Mouse (Mus musculus) adrenal gland, postnatal 4 days (tissue): ENCODE data around the gene Znrf1. TPM values are rescaled to one million over a fixed set of nuclear protein-coding genes. Genes with fewer than 3 reads are reported as not detected.
"Not testable (repeated sequence)": the region's sequence is repeated elsewhere in the genome, so short reads cannot be mapped to it uniquely, and the experiment has no call there.

Experiments
- DNase-seq, 2 experiments: peaks; one replicate each; pipeline ENCODE4 v3.0.0; 2021 to 2022; ENCODE audit warnings: low spot score in 2 of 2, mixed read lengths in 2 of 2
- long read RNA-seq, 2 experiments: library from polyadenylated mRNA; stranded (forward); transcript quantifications; one replicate each; pipeline ENCODE4 v2.0.0; 2021
- total RNA-seq, 2 experiments: library from RNA; stranded (reverse); gene quantifications; 2 replicates each; pipeline ENCODE4 v1.2.3; 2021

Gene Znrf1
- total RNA-seq: 10 to 100 TPM; 69.8 to 76.9 TPM
- long read RNA-seq, experiment 1, full-length matches to known transcripts: 39 of 46 reads
- long read RNA-seq, experiment 1, partial matches to known transcripts: 1 of 46 reads
- long read RNA-seq, experiment 1, other reads (novel, unspliced or antisense): 6 of 46 reads
- long read RNA-seq, experiment 2, full-length matches to known transcripts: 48 of 65 reads
- long read RNA-seq, experiment 2, partial matches to known transcripts: 2 of 65 reads
- long read RNA-seq, experiment 2, other reads (novel, unspliced or antisense): 15 of 65 reads

DNA sequence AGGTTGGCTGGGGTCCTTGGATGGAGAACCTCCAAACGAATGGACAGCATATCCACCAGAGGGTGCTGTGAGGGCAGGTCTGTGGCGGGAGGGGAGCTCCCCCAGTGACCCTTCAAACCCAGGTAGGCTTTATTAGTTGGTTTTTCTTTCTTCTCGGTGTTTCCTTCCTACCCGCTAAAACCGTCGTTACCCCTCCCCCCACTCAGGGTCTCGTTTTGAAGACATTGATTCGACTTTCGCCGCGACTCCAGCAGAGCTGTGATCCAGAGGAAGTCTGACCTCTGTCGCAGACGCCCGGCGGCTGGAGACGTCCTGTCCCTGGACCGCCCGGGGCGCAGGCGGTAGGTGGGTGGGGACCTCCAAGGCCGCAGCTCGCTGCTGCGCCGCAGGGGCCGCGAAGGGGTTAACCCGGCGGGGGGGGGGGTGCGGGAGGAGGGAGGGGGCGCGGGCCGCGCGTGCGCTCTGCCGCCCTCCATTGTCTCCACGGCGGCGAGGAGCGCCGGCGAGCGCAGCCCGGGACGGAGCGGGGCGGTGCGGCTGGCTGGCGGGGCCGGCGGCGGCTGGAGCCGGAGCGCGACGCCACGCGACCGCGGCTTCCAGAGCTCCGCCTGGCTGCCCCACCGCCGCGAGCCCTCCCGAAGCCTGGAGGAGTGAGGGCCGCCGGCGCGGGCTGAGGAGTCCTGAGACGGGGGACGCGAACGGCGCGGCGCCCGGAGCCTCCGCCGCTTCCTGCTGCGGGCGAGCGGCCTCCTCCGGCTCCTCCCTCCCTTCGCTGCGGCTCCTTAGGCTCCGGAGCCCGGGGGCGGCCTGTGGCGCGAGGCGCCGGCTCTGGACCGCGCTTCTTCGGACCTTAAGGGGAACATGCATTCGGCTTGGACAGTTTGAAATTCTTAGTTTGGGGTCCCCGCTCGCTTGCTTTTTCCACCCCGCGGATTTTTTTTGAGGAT lies at the start of gene Znrf1:
TSS of gene Znrf1 (plus strand) at position 67 of the 947 bp plus-strand sequence.
- DNase-seq: peak; percentile 49 to 60

DNA sequence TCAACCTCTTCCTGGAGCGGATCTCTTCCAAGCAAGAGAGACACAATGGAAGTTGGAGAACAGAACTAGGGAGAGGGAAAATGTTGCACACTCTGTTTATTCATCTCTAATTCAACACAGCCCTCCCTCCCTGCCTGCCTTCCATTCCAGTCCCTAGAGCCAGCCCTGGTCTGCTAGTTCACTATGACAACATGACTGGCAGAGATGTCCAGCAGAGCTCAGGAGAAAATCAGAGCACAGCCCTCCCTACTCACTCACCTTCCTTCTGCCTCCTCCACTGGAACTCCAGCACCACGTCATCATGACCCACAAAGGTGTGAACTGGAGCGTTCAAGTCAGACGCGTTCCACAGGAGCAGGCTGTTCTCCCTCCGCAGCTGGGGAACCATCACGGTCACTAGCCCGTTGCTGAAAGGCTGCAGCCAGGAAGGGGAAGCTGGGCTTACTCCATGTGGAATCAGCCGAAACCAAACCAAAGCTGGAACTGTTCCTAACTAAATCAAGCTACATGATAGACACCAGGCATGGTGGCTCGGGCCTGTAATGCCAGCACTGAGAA lies 45.8 kb upstream of the Znrf1 start:
- no peak for DNase-seq

DNA sequence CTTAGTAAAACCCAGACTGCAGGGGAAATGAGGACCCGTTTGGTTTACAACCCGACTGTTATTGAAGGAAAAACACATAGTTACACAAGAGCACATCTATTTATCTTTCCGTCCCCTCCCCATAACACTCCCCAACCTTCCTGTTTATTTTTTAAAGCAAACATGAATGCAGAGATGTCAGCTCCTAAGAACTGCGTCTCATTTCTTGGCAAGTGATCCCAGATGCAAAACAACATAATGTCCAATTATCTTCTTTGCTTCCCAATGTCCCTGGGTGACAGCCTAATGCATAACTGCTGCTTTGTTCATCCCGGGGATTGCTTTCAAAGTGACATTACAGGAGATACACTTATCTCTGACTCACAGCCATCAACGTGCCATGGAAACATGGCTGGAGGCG lies 44.7 kb upstream of the Znrf1 start:
- DNase-seq: no peak

DNA sequence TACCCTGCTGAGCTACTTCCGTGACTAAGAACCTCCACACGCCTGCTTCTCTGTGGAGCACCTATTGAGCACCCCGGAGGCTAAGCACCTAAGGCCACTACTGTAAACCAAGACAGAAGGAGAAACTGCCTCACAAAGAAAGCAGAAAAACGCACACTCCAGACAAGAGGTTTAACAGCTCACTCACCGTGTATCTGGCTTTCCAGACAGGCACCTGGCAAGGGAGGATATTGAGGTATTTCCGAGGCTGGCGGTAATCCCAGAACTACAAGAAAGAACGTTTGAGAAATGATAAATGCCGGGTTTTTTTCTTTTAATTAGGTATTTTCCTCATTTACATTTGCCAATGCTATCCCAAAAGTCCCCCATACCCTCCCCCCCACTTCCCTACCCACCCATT lies 43.4 kb upstream of the Znrf1 start:
- no peak for DNase-seq

DNA sequence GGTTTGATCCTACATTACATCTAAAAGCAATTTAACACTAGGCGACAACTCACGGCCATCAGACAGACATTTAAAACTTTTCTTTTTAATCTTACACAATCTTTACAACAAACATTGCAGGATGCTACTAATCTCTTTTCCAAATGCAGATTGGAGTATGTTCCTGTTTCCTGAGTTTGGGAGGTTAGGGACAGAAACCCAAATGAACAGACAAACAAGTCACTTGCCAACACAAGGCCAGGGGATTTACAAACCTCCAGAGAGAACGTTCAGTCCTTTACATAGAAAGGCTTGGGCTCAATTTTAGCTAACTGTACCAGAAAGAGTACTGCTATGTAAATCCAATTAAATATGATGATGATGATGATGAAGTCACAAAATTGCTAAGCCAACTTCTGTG lies 42.7 kb upstream of the Znrf1 start:
- no peak for DNase-seq

DNA sequence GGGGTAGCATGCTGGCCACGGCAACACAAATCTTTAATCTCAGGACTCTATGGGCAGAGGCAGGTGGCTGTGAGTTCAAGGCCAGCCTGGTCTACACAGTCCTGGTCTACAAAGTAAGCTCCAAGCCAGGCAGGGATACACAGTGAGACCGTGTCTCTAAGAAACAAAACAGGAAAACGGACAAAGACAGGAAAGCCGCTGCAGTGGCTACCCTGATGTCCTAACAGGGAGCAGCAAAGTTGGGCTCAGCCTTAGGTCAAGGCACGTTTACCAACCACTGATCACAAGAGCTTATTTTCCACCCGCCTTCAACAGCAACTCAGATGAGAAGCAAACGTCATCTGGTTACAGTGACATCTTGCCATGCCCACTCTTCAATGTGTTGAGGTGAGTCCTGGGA lies 39.6 kb upstream of the Znrf1 start:
- no peak for DNase-seq

DNA sequence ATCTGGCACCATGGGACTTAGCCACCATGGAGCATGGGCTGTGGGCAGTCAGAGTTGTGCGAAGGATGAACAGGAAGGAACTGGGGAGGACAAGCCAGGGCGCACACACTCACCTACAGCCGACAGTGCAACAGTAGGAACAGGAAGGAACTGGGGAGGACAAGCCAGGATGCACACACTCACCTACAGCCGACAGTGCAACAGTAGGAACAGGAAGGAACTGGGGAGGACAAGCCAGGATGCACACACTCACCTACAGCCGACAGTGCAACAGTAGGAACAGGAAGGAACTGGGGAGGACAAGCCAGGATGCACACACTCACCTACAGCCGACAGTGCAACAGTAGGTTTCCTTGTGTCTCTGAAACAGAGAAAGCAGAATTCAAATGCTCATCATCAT lies 37.6 kb upstream of the Znrf1 start:
- not testable (repeated sequence) for DNase-seq

DNA sequence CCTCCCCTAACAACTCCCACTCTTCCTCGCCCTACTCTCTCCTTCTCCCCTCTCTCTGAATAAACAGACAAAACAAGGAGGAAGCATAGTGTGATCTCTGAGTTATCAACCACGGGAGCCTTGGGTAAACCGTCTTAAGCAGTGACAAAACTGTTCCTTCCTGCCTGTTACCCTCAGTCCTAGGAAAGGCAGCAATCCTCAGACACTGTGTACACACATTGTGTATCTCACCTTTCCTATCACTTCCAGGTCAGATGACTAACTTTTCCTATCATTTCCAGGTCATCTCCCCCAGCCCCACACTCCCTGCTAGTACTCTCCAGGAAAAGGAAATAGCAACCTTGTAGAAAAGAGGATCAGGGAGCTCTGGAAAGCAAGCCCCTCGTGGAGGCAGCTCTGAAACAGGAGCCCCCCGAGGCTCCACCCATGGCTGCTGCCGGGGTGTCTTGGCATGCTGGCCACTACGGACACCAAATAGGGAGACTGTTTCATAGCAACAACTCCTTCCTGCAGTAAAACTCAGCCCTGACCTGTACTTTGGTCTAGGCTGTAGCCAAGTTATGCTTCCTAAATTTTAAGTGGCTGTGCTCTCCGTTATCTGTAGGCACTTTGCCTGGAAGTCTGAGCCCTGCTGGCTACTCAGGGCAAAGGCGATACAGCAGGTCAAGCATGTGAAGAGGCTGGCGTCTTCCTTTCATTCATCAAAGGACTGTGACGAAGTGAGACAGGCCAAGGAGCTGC lies 34.0 kb upstream of the Znrf1 start:
- no peak for DNase-seq

DNA sequence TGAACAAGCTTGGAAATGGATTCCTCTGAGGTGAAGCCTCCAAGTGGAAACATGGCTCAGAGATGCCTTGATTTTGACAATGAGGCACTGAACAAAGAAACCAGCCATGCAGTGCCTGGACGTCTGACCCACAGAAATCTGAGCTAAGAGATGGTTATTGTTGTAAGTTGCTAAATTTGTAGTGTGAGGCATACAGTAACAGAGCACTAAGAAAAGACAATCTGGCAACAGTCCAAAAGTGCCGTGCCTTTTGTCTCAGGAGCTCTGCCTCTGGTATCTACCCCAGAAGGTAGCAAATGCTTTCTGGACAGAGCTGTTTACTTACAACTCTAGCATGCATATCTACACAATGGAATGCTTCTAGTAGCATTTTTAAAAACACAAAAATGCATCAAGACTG lies 27.3 kb upstream of the Znrf1 start:
- no peak for DNase-seq

DNA sequence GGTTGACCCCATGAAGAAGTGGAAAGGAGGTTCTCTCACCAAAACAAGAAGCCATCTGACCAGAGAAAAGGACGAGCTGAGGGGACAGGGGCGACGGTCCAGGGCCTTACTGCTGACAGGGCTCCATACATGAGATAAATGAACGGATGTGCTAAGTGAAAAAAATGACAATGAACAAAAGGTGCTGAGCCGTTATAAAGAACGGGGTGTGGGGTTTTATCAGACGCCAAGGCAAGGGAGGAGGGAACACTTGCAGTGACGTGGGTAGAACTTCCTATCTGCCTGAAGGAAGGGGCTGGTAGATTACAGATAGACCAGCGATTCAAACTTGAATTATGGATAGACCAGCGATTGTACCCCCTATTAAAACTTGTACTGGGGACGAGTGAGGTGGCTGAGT lies 26.6 kb upstream of the Znrf1 start:
- DNase-seq: no peak

DNA sequence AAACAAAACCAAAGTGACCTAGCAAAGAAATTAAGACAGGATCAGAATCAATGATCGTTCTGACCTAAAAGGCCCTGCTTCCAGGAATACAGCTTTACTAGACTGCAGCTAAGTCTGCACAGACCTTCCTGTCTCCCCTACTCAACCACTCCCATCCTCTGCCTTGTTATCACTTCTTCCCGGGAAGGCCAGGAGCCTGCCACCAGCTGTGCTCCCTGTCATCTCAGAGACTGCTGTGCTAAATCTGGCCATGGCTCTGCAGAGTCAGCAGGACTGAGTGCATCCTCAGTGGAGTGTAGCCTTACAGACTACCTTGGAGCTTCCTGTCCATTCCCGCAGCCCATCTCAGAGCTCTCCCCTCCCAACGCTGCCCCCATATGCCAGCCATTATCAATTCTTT lies 25.5 kb upstream of the Znrf1 start:
- no peak for DNase-seq

DNA sequence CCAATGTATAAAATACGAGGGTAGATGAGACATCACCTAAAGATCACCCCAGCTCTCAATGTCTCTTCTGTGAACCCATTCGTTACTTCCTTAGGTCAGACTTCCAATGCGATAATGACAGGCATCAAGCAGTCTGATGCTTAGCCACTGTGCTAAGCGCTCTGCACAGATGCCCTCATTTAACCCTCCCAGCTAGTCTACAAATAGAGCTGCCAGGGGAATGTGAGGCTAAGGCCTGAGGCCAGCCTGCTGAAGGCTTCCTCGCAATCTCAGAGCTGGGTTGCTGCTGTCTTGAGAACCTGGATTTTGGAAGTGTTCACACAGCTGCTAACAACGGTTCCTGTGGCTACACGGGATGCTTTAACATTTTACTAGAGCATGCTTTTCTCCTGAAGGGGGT lies 23.0 kb upstream of the Znrf1 start:
- no peak for DNase-seq

DNA sequence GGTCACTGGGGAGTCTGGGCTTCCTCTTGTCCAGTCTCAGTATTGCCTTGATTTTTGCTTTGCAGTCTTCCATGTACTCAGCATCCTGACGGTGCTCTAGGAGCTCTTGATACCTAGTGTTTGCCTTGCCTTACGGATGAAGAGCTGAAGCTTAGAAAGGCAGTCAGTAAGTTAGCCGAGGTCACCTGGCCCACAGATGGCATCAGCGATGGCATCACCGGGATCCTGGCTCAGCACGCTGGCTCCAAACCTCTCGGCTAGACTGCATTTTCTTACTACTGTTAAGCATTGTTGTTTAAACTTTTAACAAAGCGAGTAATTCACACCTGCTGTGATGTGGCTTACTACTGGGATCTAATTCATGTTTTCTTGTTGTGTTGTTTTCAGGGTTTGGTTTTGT lies 22.5 kb upstream of the Znrf1 start:
- DNase-seq: no peak

DNA sequence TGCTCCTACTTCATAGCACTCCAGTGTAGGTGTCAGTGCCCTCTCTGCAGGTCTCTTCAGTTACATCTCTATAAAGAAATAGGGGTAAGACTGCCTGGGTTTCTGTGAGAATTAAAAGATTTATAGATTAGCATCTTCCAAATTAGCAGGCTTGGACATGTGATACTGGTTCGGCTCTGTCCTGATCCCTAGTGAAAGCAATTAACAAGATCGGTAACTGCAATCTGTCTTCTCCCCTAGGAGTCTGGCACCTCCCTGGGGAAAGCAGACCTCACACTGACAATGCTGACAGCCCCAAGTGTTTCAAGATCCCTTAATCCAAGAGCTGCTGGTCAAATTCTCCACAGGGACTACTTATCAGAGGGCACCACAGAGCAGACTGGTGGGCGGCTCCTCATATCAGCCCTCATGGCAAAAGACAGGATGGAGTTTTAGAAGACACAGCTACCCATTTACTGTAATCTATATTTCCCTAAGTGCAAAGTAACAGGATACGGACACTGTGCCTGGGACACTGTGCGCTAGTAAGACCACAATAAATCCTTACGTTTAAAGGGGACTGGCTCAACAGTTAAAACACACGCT lies 19.4 kb upstream of the Znrf1 start:
- DNase-seq: no peak

DNA sequence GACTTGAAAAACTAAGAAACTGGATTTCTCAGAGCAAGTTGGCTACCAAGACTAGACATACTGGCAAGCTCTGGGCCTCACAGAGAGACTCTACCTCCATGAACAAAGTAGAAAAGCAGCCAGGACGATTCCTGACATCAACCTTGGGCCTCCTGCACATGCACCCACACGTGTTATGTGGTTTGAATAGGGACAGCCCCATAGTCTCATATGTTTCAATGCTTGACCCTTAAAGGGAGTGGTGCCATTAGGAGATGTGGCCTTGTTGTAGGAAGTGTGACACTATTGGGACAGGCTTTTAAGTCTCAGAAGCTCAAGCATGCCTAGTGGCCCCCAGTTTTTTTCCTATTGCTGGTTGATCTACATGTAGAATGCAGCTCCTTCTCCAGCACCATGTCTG lies 18.4 kb upstream of the Znrf1 start:
- DNase-seq: no peak

DNA sequence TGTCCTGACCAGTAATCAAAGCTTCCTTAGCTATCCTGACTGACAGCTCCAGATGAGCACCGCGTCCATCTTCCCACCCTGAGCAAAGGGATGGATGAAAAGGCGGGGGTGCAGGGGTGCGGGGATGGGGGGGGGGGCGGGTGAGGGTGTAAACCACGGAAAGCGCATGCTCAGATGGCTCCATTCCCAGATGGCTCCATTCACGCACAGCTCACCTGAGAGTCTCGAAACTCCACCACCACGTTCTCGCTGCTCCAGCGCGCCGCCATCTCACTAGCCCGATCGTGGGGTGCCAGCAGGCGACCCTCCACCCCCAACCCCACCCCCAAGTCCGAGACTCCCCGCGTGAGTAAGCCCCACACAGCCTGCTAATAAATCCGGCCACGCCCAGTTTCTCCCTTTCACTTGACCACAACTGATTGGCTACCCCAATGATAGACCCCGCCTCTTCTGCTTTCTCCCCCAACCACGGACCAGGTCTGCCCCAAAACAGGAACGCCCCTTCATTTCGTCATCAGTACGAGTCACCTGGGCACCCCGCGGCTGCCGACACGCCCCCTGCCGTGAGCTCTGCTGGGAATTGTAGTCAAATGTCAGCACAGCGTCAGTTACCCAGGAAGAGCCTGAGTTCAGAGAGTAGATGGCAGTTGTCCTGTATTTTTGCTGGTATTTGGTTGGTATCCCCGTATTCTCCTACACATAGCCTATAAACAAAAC lies 14.0 kb upstream of the Znrf1 start, which contains the start of gene Wdr59:
TSS of gene Wdr59 (minus strand) at position 380 of the 717 bp plus-strand sequence.
- DNase-seq: peak; percentile 81 to 94

DNA sequence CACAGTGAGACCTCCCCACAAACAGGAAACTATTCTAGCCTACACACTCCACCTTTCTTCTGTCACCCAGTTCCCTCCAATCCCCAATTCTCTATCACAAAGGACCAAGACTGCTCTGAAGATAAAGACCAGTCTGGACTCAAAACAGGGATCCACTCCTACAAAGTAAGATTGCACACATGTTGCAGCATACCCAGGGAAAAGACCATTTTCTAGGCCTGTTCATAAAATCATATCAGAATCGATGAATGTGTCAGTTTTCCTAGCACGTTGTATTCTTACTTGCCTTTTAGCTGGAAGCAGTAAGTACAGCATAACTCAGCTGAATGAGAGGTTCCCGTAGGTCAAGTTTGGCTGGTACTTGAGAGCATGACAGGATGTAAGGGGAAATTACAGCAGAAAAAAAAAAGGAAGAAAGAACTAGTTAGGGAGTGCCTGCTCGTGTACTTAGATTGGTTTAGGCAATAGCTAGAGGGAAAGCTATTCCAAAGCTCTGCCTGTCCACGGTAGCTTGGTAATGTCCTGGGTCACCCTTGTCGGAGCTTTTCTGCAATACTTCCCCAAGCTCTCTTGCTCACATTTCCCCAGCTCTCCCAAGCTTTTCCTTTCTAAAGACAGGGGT lies 9.4 kb upstream of the Znrf1 start:
- DNase-seq: no peak

DNA sequence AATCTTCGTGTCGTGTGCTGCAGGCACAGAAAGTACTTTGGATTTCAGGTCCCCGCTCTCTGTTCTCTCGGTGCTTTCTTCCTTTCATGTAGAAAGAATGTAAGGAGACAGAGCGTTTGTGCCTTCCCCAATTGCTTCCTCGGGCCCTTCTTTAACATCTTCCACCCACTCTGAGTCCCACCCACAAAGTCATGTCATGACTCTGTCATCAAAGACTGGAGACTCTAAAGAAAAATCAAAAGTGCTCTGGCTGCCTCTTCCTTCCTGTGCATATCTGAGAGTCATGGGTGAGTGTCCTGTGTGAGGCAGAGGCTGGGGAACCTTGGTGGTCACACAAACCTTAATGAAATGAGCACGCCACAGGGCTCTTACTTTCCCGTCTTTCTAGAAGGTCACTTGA lies 8.7 kb upstream of the Znrf1 start:
- DNase-seq: no peak

DNA sequence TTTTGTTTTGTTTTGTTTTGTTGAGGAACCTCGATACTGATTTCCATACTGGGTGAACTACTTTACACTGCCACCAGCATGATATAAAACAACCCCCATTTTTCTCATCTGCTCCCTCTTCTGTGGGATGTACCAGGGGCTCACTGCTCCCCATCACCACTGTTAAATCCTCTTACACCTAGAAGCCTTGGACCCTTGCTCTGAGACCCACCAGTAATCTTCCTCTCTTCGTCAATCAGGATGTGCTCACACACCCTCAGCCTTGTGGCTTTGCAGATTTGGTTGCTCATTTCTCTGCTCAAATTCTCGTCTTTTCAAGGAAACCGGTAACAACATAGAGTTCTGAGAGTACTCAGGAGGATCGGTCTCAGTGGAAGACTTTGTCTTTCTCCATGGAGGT lies 7.8 kb upstream of the Znrf1 start:
- DNase-seq: no peak

DNA sequence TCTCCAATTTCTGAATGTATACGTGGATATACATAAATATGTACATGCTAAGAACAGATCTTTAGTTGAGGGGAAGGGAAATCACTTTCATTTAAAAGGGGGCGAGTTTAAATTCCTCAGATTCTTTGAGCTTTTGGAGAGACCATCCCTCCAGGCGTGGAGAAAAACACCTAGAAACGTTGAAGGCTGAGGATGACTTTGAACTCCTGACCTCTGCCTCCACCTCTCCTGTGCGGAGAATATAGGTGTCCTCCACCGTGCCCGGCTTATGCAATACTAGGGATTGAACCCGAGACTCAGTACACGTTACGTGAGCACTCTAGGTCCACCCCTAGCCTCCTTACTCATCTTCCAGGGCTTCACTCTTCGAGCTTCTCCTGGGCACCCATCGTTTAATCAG lies 4.7 kb upstream of the Znrf1 start:
- DNase-seq: no peak
